Mouse (Mus musculus) heart, embryonic 12.5 days (tissue): Measurements from ENCODE around the gene Il15. TPM values are rescaled to one million over a fixed set of nuclear protein-coding genes. Genes with fewer than 3 reads are reported as not detected.
A peak's percentile ranks its signal among the peaks of the same experiment; 100 is the strongest.

Experiments
- ATAC-seq: fragments of 200-750 bp; cut with Nextera tagmentation; 2 replicates; pipeline ENCODE4 v1.8.0; 2017; ENCODE audit warnings: moderate TSS enrichment, moderate library complexity; ENCODE audit not compliant: insufficient number of reproducible peaks, low FRiP score
- H3K27ac ChIP-seq: fragments of 300-500 bp; sonication (generic); 2 replicates; pipeline ENCODE4 v1.5.1; 2016; ENCODE audit warnings: mild to moderate bottlenecking, moderate library complexity; ENCODE audit not compliant: poor library complexity, severe bottlenecking
- H3K27me3 ChIP-seq: fragments of 300-500 bp; sonication (generic); replicated peaks from 2 replicates; pipeline ENCODE4 v1.6.1; 2016; ENCODE audit warnings: mild to moderate bottlenecking, moderate library complexity
- H3K36me3 ChIP-seq: fragments of 300-500 bp; sonication (generic); 2 replicates; pipeline ENCODE4 v1.6.1; 2016; ENCODE audit warnings: mild to moderate bottlenecking, moderate library complexity
- H3K4me1 ChIP-seq: fragments of 300-500 bp; sonication (generic); replicated peaks from 2 replicates; pipeline ENCODE4 v1.6.1; 2016; ENCODE audit warnings: mild to moderate bottlenecking
- H3K4me2 ChIP-seq: fragments of 300-500 bp; sonication (generic); 2 replicates; pipeline ENCODE4 v1.6.1; 2016; ENCODE audit warnings: mild to moderate bottlenecking, moderate library complexity
- H3K4me3 ChIP-seq: fragments of 300-500 bp; sonication (generic); 2 replicates; pipeline ENCODE4 v1.5.1; 2016; ENCODE audit warnings: mild to moderate bottlenecking
- H3K9ac ChIP-seq: fragments of 300-500 bp; sonication (generic); 2 replicates; pipeline ENCODE4 v1.6.1; 2016; ENCODE audit warnings: mild to moderate bottlenecking, moderate library complexity
- H3K9me3 ChIP-seq: fragments of 300-500 bp; sonication (generic); replicated peaks from 2 replicates; pipeline ENCODE4 v1.6.1; 2016; ENCODE audit warnings: mild to moderate bottlenecking, moderate library complexity
- WGBS: fragments of 180-500 bp; shearing (Covaris S2); methylation state at CpG from one replicate; pipeline ENCODE4 v1.1.7; 2016; 5-methylcytosine and 5-hydroxymethylcytosine counted together
- polyA plus RNA-seq: library from polyadenylated mRNA; unstranded; fragments of >200 nt; fragmentation: Nextera tagmentation; extraction: Ambion mirVana; gene quantifications from 2 replicates; pipeline ENCODE4 v1.2.1, GENCODE M21; 2016

The Il15 gene
- polyA plus RNA-seq, 1 experiment from 2014 or later = 23.7 TPM

- no peak overlapping the region for H3K9ac ChIP-seq
- peaks cover 20% of the 10 kb centered on the region for H3K4me1 ChIP-seq
- H3K27me3 ChIP-seq = no peaks in the 10 kb centered on the region
- H3K9me3 ChIP-seq = 0 out of 2 replicates have a peak, but pooled peaks cover 2% of the 10 kb centered on the region
- peaks cover 7% of the 10 kb centered on the region for H3K36me3 ChIP-seq
- no peak overlapping the region for H3K27ac ChIP-seq
- H3K4me2 ChIP-seq = no peak overlapping the region
- ATAC-seq = no peak
- 82% methylated on average over 2 of the region's 2 CpGs for WGBS
- H3K4me3 ChIP-seq = no peak overlapping the region
Observed at GRCm38 (mm10) chr8:82398546-82398945, 4.5 kb downstream of the Il15 start.

- peaks cover 14% of the 10 kb centered on the region for H3K4me1 ChIP-seq
- no peak overlapping the region for H3K27ac ChIP-seq
- no peak overlapping the region for H3K9ac ChIP-seq
- no peak overlapping the region for H3K4me3 ChIP-seq
- H3K27me3 ChIP-seq = no peaks in the 10 kb centered on the region
- H3K9me3 ChIP-seq = 0 out of 2 replicates have a peak, but pooled peaks cover 2% of the 10 kb centered on the region
- no peak for ATAC-seq
- H3K36me3 ChIP-seq = peaks cover 7% of the 10 kb centered on the region
- no peak overlapping the region for H3K4me2 ChIP-seq
Observed at GRCm38 (mm10) chr8:82391258-82391657, 11.8 kb downstream of the Il15 start.

- 19% methylated on average over 1 of the region's 1 CpGs for WGBS
- no peaks in the 10 kb centered on the region for H3K9me3 ChIP-seq
- peak overlapping the region; percentile 76 for H3K27ac ChIP-seq
- H3K27me3 ChIP-seq = no peaks in the 10 kb centered on the region
- peaks cover 33% of the 10 kb centered on the region for H3K4me1 ChIP-seq
- no peak overlapping the region for H3K9ac ChIP-seq
- no peaks in the 10 kb centered on the region for H3K36me3 ChIP-seq
- no peak overlapping the region for H3K4me3 ChIP-seq
- ATAC-seq = peak; percentile 65
- H3K4me2 ChIP-seq = no peak overlapping the region
Observed at GRCm38 (mm10) chr8:82388356-82388902, 14.6 kb downstream of the Il15 start.

GRCm38 (mm10) chr8:82387614-82388013, 15.4 kb downstream of the Il15 start:
- Histone ChIP-seq H3K27ac (peak overlapping the region; percentile 71), H3K4me3 (no peak overlapping the region), H3K4me2 (no peak overlapping the region), H3K36me3 (no peaks in the 10 kb centered on the region), H3K9ac (no peak overlapping the region), H3K9me3 (no peaks in the 10 kb centered on the region), H3K27me3 (no peaks in the 10 kb centered on the region), H3K4me1 (peaks cover 37% of the 10 kb centered on the region)
- 0 out of 2 replicates have a peak, but pooled peaks have one; percentile 51 for ATAC-seq
- 0% methylated on average over 1 of the region's 1 CpGs for WGBS

- no peak overlapping the region for H3K9ac ChIP-seq
- no peaks in the 10 kb centered on the region for H3K36me3 ChIP-seq
- ATAC-seq = no peak
- peaks cover 39% of the 10 kb centered on the region for H3K4me1 ChIP-seq
- no peak overlapping the region for H3K27ac ChIP-seq
- no peak overlapping the region for H3K4me2 ChIP-seq
- no peaks in the 10 kb centered on the region for H3K9me3 ChIP-seq
- no peaks in the 10 kb centered on the region for H3K27me3 ChIP-seq
- no peak overlapping the region for H3K4me3 ChIP-seq
Observed at GRCm38 (mm10) chr8:82385867-82386266, 17.2 kb downstream of the Il15 start.

GRCm38 (mm10) chr8:82384458-82385234, 18.4 kb downstream of the Il15 start:
- no peaks in the 10 kb centered on the region for H3K27me3 ChIP-seq
- no peaks in the 10 kb centered on the region for H3K9me3 ChIP-seq
- peak overlapping the region; percentile 21; the same call in 1 of the 2 replicates for H3K27ac ChIP-seq
- H3K36me3 ChIP-seq = no peaks in the 10 kb centered on the region
- WGBS = 22% methylated on average over 11 of the region's 11 CpGs
- peak; percentile 69 for ATAC-seq
- H3K4me3 ChIP-seq = no peak overlapping the region
- H3K9ac ChIP-seq = no peak overlapping the region
- peak overlapping the region; percentile 45 for H3K4me2 ChIP-seq
- peaks cover 39% of the 10 kb centered on the region for H3K4me1 ChIP-seq

- H3K27ac ChIP-seq = no peak overlapping the region
- H3K36me3 ChIP-seq = 0 out of 2 replicates have a peak, but pooled peaks cover 2% of the 10 kb centered on the region
- peaks cover 35% of the 10 kb centered on the region for H3K4me1 ChIP-seq
- 56% methylated on average over 3 of the region's 3 CpGs for WGBS
- ATAC-seq = no peak
- no peaks in the 10 kb centered on the region for H3K9me3 ChIP-seq
- H3K4me3 ChIP-seq = no peak overlapping the region
- no peak overlapping the region for H3K4me2 ChIP-seq
- no peaks in the 10 kb centered on the region for H3K27me3 ChIP-seq
- no peak overlapping the region for H3K9ac ChIP-seq
Observed at GRCm38 (mm10) chr8:82383346-82383745, 19.7 kb downstream of the Il15 start.

- Histone ChIP-seq H3K36me3 (peaks cover 8% of the 10 kb centered on the region), H3K27me3 (no peaks in the 10 kb centered on the region), H3K9ac (no peak overlapping the region), H3K4me3 (no peak overlapping the region), H3K27ac (no peak overlapping the region), H3K4me1 (peaks cover 34% of the 10 kb centered on the region), H3K4me2 (no peak overlapping the region), H3K9me3 (no peaks in the 10 kb centered on the region)
- WGBS = 47% methylated on average over 2 of the region's 2 CpGs
- no peak for ATAC-seq
Observed at GRCm38 (mm10) chr8:82382316-82382715, 20.7 kb downstream of the Il15 start.

- Histone ChIP-seq H3K36me3 (peaks cover 14% of the 10 kb centered on the region), H3K4me1 (peaks cover 9% of the 10 kb centered on the region; the same call in 1 of the 2 replicates), H3K9ac (no peak overlapping the region), H3K27ac (no peak overlapping the region), H3K4me3 (no peak overlapping the region), H3K27me3 (no peaks in the 10 kb centered on the region), H3K4me2 (no peak overlapping the region), H3K9me3 (no peaks in the 10 kb centered on the region)
- WGBS = 60% methylated on average over 4 of the region's 4 CpGs
- no peak for ATAC-seq
Observed at GRCm38 (mm10) chr8:82374470-82374869, 28.6 kb downstream of the Il15 start.

- WGBS = 70% methylated on average over 6 of the region's 6 CpGs
- no peak overlapping the region for H3K9ac ChIP-seq
Observed at GRCm38 (mm10) chr8:82372846-82373245, 30.2 kb downstream of the Il15 start.

GRCm38 (mm10) chr8:82370657-82371056, 32.4 kb downstream of the Il15 start:
- Histone ChIP-seq H3K4me1 (peaks cover 10% of the 10 kb centered on the region; the same call in 1 of the 2 replicates), H3K36me3 (0 out of 2 replicates have a peak, but pooled peaks cover 6% of the 10 kb centered on the region), H3K4me2 (no peak overlapping the region), H3K9me3 (no peaks in the 10 kb centered on the region; the same call in 1 of the 2 replicates), H3K4me3 (no peak overlapping the region), H3K27me3 (no peaks in the 10 kb centered on the region), H3K9ac (no peak overlapping the region), H3K27ac (no peak overlapping the region)
- no peak for ATAC-seq
- WGBS = 90% methylated on average over 6 of the region's 6 CpGs

More at GRCm38 (mm10) chr8:82372846-82373245, 30.2 kb downstream of the Il15 start:
- no peak for ATAC-seq
- H3K27me3 ChIP-seq = no peaks in the 10 kb centered on the region
- H3K4me1 ChIP-seq = peaks cover 10% of the 10 kb centered on the region; the same call in 1 of the 2 replicates
- no peaks in the 10 kb centered on the region for H3K9me3 ChIP-seq
- peaks cover 15% of the 10 kb centered on the region for H3K36me3 ChIP-seq
- H3K4me2 ChIP-seq = no peak overlapping the region
- no peak overlapping the region for H3K27ac ChIP-seq
- no peak overlapping the region for H3K4me3 ChIP-seq
